Mouse (Mus musculus): Measurements from ENCODE around the gene Bcl3.

Gene Bcl3

DNA sequence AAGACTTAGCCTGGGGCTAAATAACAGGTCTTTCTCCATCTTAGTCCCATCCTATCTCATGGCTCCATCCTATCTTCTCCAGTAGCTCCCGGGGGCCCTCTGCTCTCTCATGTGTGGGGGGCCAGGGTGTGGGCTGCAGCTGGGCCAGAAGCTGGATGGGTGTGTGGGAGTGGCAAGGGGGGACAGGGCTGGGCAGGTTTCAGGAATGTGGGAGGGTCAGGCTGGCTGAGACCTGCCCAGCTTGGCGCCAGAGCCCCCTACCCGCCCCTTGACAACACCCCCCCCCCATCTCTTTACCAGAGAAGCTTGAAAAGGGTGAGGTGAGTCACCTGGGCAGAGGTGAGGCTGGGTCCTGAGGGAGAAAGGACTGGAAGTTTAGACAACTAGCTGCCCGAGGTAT lies 53.6 kb downstream of the Bcl3 start:
- DNase-seq (ENCODE audit: low spot score): no peak

- DNase-seq (ENCODE audit: low spot score): no peak
These were observed 54.3 kb downstream of the Bcl3 start for GRCm38 (mm10) chr7:19768251-19768650.

- DNase-seq (ENCODE audit: low spot score): no peak
These were observed 58.0 kb downstream of the Bcl3 start for GRCm38 (mm10) chr7:19764581-19764980.

DNA sequence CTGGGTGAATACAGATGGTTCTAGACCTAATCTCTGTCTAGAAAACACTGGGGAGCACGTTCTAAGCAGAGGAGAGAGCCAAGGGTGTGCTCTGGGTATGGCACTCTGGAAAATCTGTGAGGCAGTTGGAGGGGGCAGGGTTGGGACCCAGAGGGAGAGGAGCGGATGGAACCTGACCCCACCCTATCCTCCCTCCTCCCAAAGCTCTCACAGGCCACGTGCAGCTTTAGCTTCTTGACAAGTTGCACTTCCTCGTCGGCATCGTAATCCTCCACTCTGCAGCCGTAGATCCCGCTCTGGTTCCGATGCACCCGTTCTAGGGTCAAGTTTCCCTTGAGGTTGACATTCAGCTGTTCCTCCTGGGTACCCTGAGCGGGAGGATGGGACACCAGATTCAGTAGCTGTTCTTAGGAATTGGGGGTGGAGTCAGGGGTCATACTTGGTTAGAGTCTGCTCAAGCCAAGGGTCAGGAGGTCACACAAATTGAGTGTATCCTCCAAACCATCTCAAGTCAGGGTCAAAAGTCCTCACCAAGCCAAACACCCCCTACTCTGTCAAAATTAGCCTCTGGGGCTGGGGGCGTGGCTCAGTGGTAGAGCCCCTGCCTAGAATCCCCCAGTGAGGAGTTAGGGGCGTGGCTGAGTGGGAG lies 58.6 kb downstream of the Bcl3 start:
- no peak for DNase-seq (ENCODE audit: low spot score)

- DNase-seq (ENCODE audit: low spot score): no peak
These were observed 60.3 kb downstream of the Bcl3 start for GRCm38 (mm10) chr7:19762283-19762682.

GRCm38 (mm10) chr7:19760021-19760420 lies 62.5 kb downstream of the Bcl3 start:
- DNase-seq (ENCODE audit: low spot score): no peak

- no peak for DNase-seq (ENCODE audit: low spot score)
These were observed 63.9 kb downstream of the Bcl3 start for GRCm38 (mm10) chr7:19758623-19759022.

Measured in T-cell, adult 2 months (primary cell).